Mouse (Mus musculus): ENCODE data around the gene Dppa2.

Gene Dppa2

DNA sequence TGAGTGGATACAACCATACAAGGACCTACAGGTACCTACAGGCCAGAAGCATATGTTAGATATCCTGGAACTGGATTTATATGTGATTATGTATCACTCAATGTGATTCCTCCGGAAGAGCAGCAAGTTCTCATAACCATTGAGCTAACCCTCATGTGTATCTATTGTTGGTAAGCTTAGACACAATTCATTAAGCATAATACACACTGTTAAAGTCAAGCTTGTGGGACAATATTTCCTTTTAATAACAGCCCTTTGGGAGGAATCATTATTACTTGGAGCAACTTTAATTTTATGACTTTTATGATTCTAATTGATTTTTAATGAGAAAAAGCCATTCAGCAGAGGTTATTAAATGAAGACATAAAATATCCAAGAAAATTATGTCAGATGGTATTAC, 43.5 kb downstream of the Dppa2 start:
- DNase-seq: no peak

DNA sequence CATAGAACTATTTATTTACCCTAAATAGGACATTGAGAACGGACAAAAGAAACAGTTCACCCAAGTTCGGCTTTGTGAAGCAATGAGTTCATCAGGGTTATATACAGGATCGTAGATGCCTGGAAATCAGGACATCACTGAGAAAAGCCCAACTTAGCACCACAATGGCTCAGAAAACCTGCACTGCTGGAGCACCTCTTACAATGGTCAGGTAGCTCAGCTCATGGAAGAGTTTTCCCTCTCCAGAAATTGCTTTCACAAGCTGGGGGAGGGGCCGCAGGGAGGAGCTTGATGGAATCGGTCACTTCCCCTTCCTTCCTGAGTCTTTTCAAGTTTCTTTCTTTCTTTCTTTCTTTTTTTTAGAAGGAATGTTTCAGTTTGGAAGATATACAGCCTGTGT, 52.0 kb downstream of the Dppa2 start:
- no peak for DNase-seq

DNA sequence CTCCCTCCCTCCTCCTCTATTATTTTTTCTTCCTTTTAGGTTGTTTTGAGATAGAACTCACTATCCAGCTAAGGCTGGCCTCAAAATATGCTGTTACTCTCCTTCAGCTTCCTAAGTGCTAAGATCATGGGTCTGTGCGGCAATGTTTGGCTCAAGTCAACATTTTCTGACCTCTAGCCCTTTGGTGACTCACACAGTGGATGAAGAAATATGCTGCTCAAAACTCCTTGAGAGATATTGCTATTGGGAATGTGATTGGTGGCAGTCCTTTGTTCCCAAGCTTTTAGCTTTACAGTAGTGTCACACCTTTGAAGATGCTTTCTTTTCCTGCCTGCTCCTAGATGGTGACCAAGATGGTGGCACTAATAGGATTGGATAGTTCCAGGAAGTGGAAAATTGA, 52.7 kb downstream of the Dppa2 start:
- no peak for DNase-seq

DNA sequence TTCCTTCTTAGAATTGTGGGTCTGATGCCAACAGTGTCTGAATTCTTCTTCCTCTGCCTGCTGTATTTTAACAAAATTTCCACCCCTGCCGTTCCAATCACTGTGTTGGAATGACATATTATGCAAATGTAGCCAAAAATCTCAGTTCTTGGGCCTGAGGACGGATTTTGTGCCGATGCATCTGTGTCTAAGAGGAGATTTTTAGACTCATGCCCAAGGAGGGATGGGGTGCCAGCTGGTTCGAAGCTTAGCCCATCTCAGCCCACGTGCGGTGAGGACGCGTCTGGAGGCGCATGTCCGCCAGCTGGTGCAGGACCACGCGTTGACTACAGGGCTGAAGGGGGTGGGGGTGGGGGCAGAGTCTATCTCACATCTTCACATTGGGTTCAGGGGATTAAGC, 57.2 kb downstream of the Dppa2 start:
- DNase-seq: peak; percentile 15

DNA sequence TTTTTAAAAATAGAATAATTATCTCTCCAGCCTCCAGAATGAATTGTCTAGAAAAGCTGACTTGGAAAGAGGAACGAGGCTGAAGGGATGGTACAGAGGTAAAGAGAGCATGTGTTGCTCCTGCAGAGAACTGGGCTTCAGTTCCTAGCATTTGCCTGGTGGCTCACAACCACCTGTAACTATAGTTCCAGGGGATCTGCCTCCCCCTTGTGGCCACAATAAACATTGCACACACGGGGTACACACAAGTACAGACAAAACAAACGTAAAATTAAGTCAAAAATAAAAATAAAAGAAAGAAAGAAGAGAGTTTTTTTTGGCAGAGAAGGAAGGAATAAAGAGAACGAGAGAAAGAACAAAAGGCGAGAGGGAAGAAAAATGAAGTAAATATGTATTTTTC, 63.1 kb downstream of the Dppa2 start:
- no peak for DNase-seq

DNA sequence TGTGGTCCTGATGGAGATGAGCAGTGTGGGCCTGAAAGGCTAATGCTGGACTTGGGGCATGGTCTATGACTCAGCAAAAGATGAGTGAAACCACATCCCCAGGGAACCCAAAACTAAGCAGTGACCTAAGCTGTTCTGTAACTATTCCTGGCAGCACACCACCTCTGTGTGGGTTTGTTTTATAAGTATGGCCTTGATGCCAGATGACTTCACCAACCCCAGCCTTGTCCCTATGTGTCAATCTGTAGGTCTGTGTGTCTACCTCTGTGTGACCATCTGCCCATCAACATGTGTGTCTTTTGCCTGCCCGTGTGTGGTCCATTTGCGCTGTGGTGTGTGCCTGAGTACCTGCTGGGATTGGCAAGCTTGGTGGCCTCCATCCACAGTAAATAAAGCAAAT, 64.4 kb downstream of the Dppa2 start:
- no peak for DNase-seq
